Mouse (Mus musculus): ENCODE data around the gene Szt2. TPM values are rescaled to one million over a fixed set of nuclear protein-coding genes. Genes with fewer than 3 reads are reported as not detected.
A peak's percentile ranks its signal among the peaks of the same experiment; 100 is the strongest.

Szt2 gene
- polyA plus RNA-seq, 1 experiment, result 7.6 TPM

GRCm38 (mm10) chr4:118427768-118428451, 18.8 kb upstream of the Szt2 start, which contains the start of gene Elovl1:
Gene Elovl1, plus strand, starts transcription at chr4:118428093.
- H3K27me3 ChIP-seq (ENCODE audit: control insufficient read depth, insufficient read depth, insufficient read length), result no peaks in the 10 kb centered on the region
- H3K4me3 ChIP-seq (ENCODE audit: insufficient read depth, poor library complexity, severe bottlenecking), result peak within 1 kb of the TSS; percentile 65
- TF ChIP-seq FOSL1 (IDR thresholded peaks at IDR 0.05; ENCODE audit: insufficient read depth, low read length, poor library complexity, severe bottlenecking) (no peak), CTCF (IDR thresholded peaks at IDR 0.05; ENCODE audit: control insufficient read depth, insufficient read depth, insufficient read length) (peak; percentile 62), MYOG (IDR thresholded peaks at IDR 0.05; ENCODE audit: control insufficient read depth, extremely low read depth, insufficient read length) (no peak), MYOD1 (IDR thresholded peaks at IDR 0.05; ENCODE audit: control insufficient read depth, insufficient read length, low read depth) (no peak)
- peaks cover 42% of the 10 kb centered on the region for H3K79me2 ChIP-seq (ENCODE audit: control insufficient read depth, insufficient read depth)
- peaks cover 21% of the 10 kb centered on the region for H3K36me3 ChIP-seq (ENCODE audit: control insufficient read depth, insufficient read depth)
- peak within 1 kb of the TSS; percentile 96 for H3ac ChIP-seq (ENCODE audit: control insufficient read depth, insufficient read length, low read depth)
- H3K79me3 ChIP-seq (ENCODE audit: low read depth), result peaks cover 16% of the 10 kb centered on the region

GRCm38 (mm10) chr4:118427415-118427767, 18.3 kb upstream of the Szt2 start:
- Histone ChIP-seq H3K4me3 (ENCODE audit: insufficient read depth, poor library complexity, severe bottlenecking) (peak overlapping the region; percentile 65), H3K27me3 (ENCODE audit: control insufficient read depth, insufficient read depth, insufficient read length) (no peaks in the 10 kb centered on the region), H3ac (ENCODE audit: control insufficient read depth, insufficient read length, low read depth) (peak overlapping the region; percentile 78), H3K36me3 (ENCODE audit: control insufficient read depth, insufficient read depth) (peaks cover 16% of the 10 kb centered on the region), H3K79me3 (ENCODE audit: low read depth) (peaks cover 16% of the 10 kb centered on the region), H3K79me2 (ENCODE audit: control insufficient read depth, insufficient read depth) (peaks cover 40% of the 10 kb centered on the region)
- no peak for TF ChIP-seq FOSL1 (IDR thresholded peaks at IDR 0.05; ENCODE audit: insufficient read depth, low read length, poor library complexity, severe bottlenecking)
- no peak for TF ChIP-seq MAX (IDR thresholded peaks at IDR 0.05)
- no peak for TF ChIP-seq CTCF (IDR thresholded peaks at IDR 0.05; ENCODE audit: control insufficient read depth, insufficient read depth, insufficient read length)
- no peak for TF ChIP-seq MYOG (IDR thresholded peaks at IDR 0.05; ENCODE audit: control insufficient read depth, extremely low read depth, insufficient read length)
- TF ChIP-seq CEBPB (IDR thresholded peaks at IDR 0.05; ENCODE audit: low read depth), result no peak

- peaks cover 22% of the 10 kb centered on the region for H3K79me2 ChIP-seq (ENCODE audit: control insufficient read depth, insufficient read depth)
- TF ChIP-seq FOSL1 (IDR thresholded peaks at IDR 0.05; ENCODE audit: insufficient read depth, low read length, poor library complexity, severe bottlenecking) (no peak), MYOG (IDR thresholded peaks at IDR 0.05; ENCODE audit: control insufficient read depth, extremely low read depth, insufficient read length) (no peak), CTCF (IDR thresholded peaks at IDR 0.05; ENCODE audit: control insufficient read depth, insufficient read depth, insufficient read length) (no peak), USF1 (IDR thresholded peaks at IDR 0.05; ENCODE audit: low read depth) (no peak), MYOD1 (IDR thresholded peaks at IDR 0.05; ENCODE audit: control insufficient read depth, insufficient read length, low read depth) (no peak), CEBPB (IDR thresholded peaks at IDR 0.05; ENCODE audit: low read depth) (no peak), MAX (IDR thresholded peaks at IDR 0.05) (no peak)
Measured at GRCm38 (mm10) chr4:118425374-118425773, 16.3 kb upstream of the Szt2 start.

GRCm38 (mm10) chr4:118424541-118425160, 15.6 kb upstream of the Szt2 start:
- Histone ChIP-seq H3K27me3 (ENCODE audit: control insufficient read depth, insufficient read depth, insufficient read length) (no peaks in the 10 kb centered on the region), H3K36me3 (ENCODE audit: control insufficient read depth, insufficient read depth) (peaks cover 10% of the 10 kb centered on the region), H3K79me2 (ENCODE audit: control insufficient read depth, insufficient read depth) (peaks cover 15% of the 10 kb centered on the region), H3K4me3 (ENCODE audit: insufficient read depth, poor library complexity, severe bottlenecking) (no peak overlapping the region), H3K79me3 (ENCODE audit: low read depth) (peaks cover 10% of the 10 kb centered on the region), H3ac (ENCODE audit: control insufficient read depth, insufficient read length, low read depth) (no peak overlapping the region)
- TF ChIP-seq USF1 (IDR thresholded peaks at IDR 0.05; ENCODE audit: low read depth) (no peak), CTCF (IDR thresholded peaks at IDR 0.05; ENCODE audit: control insufficient read depth, insufficient read depth, insufficient read length) (no peak), MAX (IDR thresholded peaks at IDR 0.05) (no peak), MYOG (IDR thresholded peaks at IDR 0.05; ENCODE audit: control insufficient read depth, extremely low read depth, insufficient read length) (no peak), MYOD1 (IDR thresholded peaks at IDR 0.05; ENCODE audit: control insufficient read depth, insufficient read length, low read depth) (no peak), CEBPB (IDR thresholded peaks at IDR 0.05; ENCODE audit: low read depth) (no peak)

More at GRCm38 (mm10) chr4:118425374-118425773, 16.3 kb upstream of the Szt2 start:
- Histone ChIP-seq H3K36me3 (ENCODE audit: control insufficient read depth, insufficient read depth) (peaks cover 3% of the 10 kb centered on the region), H3ac (ENCODE audit: control insufficient read depth, insufficient read length, low read depth) (no peak overlapping the region), H3K79me3 (ENCODE audit: low read depth) (peaks cover 16% of the 10 kb centered on the region), H3K4me3 (ENCODE audit: insufficient read depth, poor library complexity, severe bottlenecking) (peak overlapping the region; percentile 6), H3K27me3 (ENCODE audit: control insufficient read depth, insufficient read depth, insufficient read length) (no peaks in the 10 kb centered on the region)

- Histone ChIP-seq H3K4me3 (ENCODE audit: insufficient read depth, poor library complexity, severe bottlenecking) (no peak overlapping the region), H3K36me3 (ENCODE audit: control insufficient read depth, insufficient read depth) (peaks cover 17% of the 10 kb centered on the region), H3K79me3 (ENCODE audit: low read depth) (no peaks in the 10 kb centered on the region), H3ac (ENCODE audit: control insufficient read depth, insufficient read length, low read depth) (no peak overlapping the region), H3K79me2 (ENCODE audit: control insufficient read depth, insufficient read depth) (no peaks in the 10 kb centered on the region), H3K27me3 (ENCODE audit: control insufficient read depth, insufficient read depth, insufficient read length) (no peaks in the 10 kb centered on the region)
- TF ChIP-seq CTCF (IDR thresholded peaks at IDR 0.05; ENCODE audit: control insufficient read depth, insufficient read depth, insufficient read length) (no peak), CEBPB (IDR thresholded peaks at IDR 0.05; ENCODE audit: low read depth) (no peak), MAX (IDR thresholded peaks at IDR 0.05) (no peak), FOSL1 (IDR thresholded peaks at IDR 0.05; ENCODE audit: insufficient read depth, low read length, poor library complexity, severe bottlenecking) (no peak), MYOD1 (IDR thresholded peaks at IDR 0.05; ENCODE audit: control insufficient read depth, insufficient read length, low read depth) (no peak), MYOG (IDR thresholded peaks at IDR 0.05; ENCODE audit: control insufficient read depth, extremely low read depth, insufficient read length) (no peak), USF1 (IDR thresholded peaks at IDR 0.05; ENCODE audit: low read depth) (no peak)
Measured at GRCm38 (mm10) chr4:118421384-118421783, 12.3 kb upstream of the Szt2 start.
